Mouse (Mus musculus) T-cell, adult 2 months (primary cell): ENCODE measurements around the gene Slc45a3.

Source experiments
- DNase-seq: peaks from one replicate; pipeline ENCODE4 v3.0.0; 2022; ENCODE audit warnings: low spot score

Slc45a3 gene

DNA sequence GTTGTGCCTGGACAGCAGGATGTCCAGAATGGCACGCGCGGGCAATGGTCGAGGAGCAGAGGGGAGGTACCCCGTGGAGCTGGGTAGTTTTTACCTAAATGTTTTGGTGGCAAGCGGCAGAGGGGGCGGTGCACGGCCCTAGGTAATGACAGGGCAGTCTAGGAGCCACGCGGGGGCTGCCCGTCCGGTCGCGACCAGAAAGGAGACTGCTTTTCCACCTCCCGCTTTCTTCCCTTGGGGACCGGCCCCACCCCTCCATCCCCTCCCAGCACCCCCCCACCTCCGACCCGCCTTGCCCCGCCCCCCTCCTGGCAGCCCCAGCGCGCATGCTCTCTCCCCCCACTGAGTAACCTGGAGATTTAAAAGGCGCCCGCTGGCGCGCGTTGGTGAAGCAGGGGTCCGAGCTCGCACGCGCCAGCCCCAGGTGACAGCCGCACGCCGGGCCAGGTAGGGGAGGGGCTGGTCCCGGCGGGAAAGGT lies at the start of gene Slc45a3:
Slc45a3 (plus strand) TSS at position 362 of the 479 bp plus-strand sequence.
- no peak for DNase-seq

DNA sequence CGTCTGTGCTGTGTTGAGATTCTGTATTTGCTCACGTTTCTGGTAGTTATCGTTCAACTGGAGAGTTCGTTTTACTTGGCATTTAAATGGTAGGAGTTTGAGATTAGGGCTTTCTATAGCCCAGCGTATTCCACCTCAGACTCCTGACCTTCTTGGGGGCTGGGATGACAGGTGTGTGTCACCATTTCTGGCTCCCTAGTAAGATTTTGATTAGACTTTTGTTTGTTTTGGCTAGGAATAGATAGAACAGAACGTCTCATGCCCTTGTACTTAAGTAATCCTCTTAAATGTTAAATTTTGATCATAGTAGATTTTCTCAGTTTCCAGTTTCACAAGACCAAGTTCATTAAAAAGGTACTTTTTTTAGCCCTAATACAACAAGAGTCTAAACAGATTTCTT lies 45.1 kb upstream of the Slc45a3 start:
- no peak for DNase-seq

DNA sequence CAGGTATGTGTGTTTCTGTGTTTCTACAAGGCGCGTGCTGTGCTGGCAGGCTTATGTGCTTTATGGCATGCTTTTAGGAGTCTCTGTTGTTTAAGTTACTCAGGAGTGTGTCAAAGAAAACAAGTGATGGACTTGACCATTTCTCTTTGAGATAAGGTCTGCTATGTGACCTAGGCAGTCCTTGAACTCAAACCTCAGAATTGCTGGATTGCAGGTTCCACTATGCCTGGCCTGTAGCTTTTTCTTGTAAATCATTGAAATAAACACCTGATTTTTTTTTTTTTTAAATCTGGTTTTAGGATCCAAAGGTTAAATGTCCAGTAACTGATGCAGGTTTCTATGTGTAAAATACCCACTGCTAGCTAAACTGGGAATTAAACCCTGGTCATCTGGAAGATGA lies 43.7 kb upstream of the Slc45a3 start:
- no peak for DNase-seq

DNA sequence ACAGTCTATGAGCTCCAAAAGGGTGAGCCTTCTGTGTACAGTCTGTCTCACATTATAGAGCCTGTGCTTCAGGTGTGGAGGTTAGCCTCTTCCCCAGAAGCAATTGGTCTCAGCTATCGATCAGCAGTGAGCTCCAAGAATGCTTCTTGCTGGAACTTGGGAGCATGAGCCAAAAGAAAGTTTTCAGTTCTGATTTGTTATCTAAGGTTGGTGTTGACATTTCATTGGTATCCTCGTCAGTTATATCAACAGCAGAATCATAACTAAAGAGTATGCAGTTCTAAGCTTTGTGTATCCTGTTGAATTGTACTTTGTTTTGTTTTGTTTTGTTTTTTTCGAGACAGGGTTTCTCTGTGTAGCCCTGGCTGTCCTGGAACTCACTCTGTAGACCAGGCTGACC lies 40.7 kb upstream of the Slc45a3 start:
- DNase-seq = no peak

DNA sequence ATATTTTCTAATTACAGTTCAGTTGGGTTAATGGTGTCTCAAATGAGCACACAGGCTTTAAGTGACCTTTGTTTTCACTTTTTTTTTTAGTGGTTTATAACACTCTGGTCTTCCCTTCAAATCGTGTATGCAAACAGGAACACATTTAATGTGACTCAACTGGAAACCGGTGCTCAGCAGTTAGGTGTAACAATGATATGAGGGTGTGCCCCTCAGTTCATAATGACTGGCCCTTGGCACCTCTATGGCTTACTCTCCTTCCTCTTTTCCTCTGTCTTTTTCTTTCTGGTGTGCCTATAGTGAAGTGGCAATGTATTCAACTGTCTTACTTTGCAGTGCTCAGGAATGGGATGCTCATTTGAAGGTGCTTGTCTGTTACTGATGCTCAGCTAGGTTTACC lies 29.3 kb upstream of the Slc45a3 start:
- DNase-seq = no peak

DNA sequence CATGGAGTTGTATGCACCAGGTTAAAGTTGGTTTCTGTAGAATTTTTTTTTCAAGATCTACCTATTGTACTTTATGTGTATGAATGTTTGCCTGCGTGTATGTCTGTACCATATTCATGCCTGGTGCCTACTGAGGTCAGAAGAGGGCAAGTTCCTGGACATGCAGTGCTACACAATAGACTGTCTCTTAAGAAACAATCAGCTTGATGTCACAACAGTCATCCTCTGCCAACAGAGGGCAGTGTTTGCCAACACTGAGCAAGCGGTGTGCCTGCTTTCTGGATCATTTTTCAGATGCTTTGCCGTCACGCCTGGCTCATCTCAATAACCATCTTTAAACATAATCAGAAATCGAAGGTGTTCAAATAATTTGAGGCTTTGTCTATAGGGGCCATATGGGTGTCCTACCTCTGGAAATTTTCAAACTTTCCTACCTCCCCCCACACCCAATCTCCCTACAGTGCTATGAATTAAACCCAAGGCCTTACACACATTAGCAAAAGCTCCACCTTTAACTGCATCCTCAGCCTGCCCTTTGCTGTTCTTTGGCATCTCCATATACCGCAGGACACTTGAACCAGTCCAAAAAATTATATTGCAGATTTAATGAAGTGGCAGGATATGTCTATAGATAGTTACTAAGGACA lies 25.0 kb upstream of the Slc45a3 start:
- no peak for DNase-seq

DNA sequence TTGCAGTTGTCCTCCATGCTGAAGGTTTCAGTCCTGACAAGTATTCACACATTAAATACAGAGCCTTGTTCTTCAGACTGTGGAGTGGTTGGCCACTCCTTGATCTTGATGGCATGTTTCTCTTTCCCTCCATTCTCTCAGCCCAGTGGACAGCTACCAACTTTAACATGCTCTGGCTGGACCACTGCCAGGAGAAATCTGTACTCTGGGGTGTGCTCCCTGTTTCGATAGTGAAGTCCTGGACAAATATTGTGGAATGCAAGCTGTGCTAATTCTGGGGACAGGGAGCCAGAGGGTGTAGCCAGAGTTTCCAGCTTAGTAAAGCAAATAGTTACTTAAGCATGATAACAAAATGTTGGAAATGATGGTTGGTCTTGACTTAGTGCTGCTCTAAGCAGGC lies 24.0 kb upstream of the Slc45a3 start:
- DNase-seq = no peak

DNA sequence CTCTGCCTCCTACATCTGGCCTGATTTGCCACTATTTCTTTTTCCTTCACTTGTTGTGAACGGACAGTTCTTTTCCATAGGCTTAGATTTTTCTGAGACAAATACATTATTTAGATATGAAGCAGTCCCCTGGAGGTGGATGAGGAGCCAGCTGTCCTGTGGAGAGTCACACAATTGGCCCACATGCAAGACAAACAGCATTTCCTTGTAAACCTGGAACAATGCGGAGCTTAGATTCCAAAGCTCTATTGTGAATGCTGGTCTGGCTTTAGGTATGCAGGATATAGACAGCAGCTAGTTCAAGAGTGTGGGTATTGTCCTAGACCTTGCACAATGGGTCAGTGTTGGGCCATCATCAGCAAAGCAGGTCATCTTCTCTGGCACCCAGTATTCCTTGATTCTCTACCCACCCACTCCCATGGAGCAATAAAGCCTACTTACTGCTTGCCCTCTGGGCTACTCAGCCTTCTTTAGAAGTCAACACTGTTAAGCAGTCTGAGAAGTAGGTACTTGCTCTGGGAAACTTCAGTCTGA lies 22.0 kb upstream of the Slc45a3 start:
- DNase-seq = no peak

DNA sequence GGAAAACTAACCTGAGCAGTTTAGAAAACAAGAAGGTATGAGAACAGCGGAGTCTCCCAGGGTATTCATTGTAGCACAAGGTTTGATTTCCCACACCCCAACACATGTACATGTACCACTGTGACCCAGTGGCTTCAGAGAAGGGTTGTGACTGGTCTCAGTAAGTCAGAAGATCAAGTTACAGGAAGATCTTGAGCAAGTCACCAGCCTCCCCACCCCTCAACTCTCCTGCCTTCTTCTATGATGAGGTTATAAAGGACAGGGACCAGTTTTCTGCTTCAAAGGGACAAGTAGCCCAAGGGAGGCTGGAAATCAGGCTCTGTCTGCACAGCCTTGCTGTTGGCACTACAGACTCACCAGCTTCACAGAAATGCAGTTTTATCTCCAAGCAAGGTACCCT lies 21.3 kb upstream of the Slc45a3 start:
- DNase-seq = no peak

DNA sequence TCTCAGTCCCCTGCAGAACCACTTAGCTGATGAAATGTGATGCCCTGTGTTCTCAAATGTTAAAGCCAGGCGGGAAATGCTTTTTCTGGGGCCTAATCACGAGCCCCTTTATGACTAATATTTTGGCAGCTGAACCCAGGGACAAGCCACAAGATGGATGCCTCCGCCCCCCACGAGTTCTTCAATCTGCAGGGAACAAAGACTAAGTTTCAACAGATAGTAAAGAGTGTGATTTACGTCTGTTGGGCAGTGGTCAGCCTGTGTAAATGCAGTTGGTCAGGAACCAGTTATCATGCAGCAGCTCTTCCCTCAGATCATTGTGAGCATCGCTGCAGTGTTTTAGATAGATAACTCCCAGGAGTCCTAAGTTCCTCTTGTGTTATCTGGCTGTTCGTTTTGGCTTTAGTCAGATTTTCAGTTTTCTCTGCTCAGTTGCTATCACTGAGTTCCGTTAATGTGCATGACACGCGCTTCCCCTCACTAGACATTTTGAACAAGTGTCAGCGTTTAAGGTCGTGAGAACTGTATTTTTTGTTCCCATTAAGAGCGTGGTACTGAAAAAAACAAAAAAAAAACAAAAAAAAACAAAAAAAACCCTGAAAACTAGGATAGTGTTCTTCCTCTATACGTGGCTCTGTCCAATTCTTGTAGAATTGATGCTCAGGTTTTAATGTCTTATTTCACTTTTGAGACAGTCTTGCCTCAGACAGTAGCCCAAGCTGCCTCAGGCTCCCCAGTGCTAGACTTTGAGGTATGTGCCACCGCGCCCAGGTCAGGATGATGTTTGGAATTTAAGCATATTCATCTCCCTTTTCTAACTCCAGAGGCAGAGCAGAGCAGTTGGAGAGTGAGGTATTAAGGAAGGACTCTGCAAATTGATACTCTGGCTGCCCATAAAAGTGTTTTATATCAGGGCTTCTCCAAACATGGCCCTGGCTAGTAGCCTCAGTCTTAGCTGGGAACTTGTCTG lies 19.9 kb upstream of the Slc45a3 start:
- no peak for DNase-seq

DNA sequence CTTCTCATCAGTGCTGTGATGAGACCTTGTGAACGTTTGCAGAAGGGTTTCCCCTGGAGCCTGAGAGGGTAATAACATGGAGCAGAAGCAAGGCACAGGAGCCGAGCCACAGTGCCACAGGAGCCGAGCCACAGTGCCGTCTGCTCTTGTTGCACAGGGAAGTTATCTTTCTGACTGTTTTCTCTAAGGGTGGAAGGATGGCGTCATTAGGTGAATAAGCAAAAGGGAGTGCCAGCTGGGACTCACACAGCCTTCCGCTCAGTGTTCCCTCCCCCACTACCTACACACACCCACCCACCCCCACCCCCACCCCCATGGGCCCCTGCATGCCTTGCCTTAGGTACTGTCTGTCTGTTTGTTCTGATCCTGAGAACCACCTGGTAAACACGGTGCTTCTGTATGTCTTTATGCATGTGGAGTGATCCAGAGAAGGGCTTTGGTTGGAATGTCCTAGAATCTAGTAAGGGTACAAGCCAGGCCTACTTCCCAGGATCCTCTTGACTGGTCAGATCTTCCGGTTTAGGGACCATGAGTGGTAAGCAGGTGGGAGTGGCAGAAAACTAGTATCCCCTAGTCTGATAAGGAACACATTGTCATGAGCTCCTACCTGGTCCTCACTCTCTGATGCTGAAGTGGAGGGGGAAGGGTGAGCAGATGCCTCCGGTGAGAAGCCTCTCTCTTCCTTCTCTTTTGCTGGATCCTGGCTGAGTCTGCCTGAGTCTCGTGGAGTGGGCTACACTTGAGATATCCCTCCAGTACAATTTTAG lies 16.9 kb upstream of the Slc45a3 start:
- no peak for DNase-seq

DNA sequence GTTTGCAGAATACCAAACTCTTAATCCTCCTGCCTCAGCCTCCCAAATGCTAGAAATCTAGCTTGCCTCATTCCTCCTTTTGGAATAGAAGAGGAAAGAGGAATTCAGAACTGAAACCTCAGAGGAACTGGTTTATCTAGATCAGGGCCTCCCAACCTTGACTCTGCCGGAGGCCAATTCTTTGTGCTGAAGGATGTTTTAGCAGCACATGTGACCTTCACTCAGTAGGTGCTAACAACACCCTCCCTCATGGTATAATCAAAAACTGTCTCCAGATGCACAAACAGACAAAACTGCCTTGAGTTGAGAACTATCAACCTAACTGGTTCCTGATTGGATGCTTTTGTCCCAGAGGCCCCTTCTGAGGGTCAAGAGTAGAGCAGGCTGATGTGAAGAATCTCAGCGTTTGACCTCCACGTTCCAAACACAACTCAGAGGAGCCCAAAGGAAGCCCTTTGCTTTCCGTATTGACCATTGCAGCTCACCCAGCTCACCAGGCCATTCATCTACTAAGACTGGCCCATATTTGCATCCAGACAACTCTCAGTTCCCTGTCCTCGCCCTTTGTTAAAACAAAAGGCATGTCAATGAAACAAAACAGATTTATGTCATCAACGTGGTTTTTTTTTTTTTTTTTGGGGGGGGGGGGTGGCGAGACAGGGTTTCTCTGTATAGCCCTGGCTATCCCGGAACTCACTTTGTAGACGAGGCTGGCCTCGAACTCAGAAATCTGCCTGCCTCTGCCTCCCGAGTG lies 16.1 kb upstream of the Slc45a3 start:
- DNase-seq = no peak

DNA sequence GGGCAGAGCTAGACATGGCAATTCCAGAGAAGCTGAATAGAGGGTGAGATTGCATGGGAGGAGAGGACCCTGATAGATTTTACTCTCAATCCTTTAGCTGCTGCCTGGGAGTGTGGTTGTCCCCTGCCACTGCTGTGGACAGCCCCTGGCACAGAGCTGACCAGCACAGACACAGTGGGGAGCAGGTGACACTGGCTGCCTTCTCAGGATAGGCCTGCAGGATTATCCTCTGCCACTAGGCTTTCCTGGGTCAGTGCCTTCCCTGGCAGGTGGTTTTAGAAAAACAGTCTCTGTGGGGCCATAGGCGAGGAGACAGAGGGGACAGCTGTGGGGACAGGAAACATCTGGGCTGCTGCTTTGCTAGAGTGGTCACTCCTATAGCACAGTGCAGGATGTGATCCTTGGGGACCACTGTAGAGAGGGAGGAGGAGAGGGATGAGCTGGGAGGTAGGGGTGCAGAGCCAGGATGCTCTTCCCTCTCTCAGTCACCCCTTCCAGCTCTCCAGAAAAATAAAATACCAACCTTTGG lies 14.7 kb upstream of the Slc45a3 start:
- no peak for DNase-seq

DNA sequence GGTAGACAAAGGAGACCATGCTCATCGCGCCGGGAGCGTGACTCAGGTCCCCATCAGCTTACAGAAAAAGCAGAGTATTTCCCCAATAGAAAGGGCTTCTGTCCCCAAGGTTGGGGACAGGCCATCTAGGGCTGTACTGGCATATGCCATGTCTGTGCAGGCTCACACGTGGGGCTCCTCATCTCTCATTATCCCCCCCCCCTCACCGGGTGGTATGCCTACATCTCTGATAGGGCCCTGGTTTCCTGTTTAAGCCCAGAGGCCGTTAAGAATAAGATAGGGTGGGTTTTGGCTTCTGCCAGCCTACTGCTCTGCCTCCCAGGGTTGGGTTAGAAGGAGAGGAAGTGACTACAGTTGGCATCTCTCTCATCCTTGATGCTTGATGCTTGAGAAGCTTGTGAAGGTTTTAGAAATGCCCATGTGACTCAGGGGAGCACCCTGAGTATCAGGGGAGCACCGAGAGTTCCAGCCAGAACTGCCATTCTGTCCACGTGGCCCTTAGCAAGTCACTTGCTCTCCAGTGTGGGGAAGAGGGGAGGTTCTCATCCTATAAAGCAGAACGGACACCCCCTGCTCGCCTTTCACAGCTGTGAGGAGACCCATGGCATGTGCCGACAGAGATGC lies 8.4 kb upstream of the Slc45a3 start:
- DNase-seq = no peak

DNA sequence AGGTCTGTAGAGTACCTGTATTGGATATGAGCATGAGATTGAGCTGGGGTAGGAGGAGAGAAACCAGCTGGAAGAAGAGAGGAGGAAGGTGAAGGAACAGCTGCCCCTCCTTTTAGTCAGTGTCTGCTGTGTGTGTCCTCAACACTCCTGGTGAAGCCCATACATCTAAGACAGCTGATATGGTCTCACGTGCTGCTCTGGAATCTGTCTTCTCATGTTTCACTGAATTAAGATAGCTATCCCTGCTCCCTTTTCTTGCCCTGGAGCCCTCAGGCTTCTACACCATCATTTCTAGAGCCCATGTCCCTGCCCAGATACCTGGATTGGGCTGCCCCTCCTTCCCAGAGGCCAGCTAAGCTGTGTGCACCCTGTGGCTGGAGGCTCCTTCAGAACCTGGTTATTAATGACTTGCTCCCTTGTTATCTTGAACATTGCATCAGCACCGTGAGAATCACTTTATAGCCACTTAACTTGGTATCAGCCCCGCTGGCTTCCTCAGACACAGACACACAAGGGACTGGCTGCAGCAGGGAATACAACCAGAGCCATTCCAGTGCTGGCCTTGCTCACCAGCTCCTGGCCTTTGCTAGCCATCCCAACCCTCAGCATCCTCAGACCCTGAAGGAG lies 7.5 kb upstream of the Slc45a3 start:
- no peak for DNase-seq

DNA sequence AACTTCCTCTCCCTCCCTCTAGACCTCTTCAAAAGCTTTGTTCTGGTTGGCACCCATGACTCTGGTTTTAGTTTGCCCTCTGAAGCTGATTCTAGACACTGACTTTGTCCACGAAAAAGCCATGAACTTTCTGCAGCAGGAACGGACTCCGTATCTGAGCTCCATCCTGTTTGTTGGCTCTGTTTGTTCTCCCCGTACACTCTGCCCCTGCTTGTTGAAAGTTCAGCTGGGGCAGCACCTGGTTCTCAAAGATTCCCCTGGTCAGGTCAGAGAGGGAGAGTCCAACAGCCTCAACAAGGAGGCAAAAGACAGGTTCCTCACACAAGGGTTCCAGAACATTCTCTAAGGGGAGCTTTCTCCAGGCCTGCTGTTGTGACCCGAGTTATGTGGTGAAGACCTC lies 5.4 kb upstream of the Slc45a3 start:
- no peak for DNase-seq

DNA sequence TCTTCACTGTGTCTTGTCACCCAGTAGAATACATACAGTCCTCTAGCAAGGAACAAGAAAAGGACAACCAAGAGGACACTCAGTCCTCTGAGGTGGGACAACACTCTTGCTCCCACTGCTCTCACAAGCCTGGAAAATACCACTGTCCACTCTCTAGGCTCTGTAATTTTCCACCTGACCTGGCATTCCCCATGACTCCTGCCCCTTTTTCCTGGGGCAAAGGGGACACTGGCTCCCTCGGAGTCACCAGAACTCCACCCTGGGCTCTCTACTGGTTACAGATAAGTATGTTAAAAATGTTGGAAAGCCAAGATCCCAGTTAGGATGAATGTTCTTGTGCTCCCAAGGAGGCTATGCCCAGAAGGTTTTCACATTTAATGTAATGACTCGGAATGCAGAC lies 1.8 kb upstream of the Slc45a3 start:
- no peak for DNase-seq

DNA sequence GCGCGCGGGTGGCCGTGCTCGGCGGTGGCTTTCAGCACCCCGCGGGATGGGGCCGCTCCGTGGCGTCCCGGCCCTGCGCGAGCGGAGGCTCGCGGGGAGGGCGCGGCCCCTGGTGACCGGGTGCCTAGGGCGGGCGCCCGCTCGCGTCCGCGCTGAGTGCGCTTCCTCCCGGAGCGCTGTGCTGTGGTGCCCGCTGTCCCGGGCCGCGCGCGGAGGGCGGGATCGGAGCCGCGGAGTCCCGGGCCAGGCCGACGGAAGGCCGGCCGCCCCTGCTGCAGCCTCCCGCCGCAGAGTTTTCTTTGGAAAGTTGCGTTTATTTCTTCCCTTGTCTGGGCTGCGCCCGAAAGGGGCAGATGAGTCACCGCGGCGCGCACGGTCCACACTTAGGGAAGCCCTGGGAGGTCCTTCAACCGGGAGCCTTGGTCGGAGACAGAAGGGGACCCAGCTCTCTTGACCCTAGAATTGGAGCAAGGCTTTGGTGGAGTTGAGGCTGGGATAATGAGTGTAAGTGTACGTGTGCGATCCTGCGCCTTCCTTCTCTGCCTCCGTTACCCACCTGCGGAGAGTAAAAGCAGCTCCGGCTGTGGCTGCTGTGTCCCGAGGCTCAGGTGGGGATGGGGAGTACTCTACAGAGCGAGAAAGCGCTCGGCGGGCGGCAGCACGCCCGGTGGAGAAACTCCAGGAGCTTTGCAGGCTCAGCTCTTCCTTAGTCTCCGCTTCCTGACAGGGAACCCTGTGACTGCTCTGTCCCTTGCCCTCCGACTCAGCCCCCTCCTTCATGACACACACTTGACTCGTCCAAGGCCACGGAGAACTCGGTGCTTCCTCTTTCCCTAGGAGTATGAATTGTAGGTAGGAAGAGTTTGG lies 551 bp downstream of the Slc45a3 start:
- peak; percentile 2 for DNase-seq

DNA sequence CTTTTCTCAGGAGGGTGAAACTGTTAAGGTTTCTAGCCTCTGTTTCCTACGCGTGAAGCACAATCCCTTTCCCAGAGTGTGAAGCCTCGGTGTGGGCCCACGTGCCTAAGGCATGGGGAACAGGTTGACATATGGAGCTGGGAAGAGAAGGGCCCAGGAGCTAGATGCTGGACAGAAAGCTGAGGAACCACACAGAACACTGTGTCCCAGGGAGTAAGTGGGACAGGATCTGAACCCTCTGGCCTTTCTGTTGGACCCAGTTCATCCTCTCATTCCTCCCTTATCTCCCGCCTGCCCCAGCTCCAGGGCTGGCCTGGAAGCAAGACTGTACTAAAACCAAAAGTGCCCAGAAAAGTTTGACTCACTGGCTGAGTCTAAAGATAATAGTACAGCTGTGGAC lies 1.3 kb downstream of the Slc45a3 start:
- no peak for DNase-seq
